14 mouse cellular contexts compared by ENCODE assay signal in the genomic region with DNA sequence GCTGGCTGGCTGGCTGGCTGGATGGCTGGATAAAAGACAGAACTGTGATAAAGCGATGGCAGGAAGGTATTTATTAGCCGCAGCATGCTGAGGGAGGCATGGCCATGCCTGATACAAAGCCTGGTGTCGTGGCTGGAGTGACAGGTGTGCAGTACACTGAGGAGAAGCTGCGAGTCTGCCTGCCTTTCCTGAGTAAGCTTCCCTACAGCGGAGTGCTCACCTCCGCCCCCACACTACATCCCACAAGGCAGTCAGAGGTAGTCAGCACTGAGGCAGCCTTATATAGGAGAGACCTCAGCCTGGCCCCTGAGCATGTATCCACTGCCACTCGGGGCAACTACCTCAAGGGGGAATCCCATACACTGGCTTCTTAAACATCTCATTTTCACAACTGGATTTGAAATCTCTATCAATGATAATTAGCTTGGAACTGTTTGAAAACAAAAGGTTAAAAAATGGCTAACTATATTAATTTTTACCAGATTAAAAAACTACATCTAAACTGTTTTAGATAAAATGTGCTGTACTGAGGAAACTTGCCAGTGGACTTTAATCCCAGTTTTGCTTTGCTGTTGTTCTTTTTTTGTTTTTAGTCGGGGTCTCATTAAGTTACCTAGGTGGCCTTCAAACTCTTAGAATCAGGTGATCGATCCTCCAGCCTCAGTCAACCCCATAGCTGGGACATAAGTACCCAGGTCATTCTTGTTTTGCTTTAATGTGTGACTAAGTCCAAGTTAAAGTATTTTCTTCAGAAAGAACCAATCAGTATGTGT. TPM values are rescaled to one million over a fixed set of nuclear protein-coding genes. Genes with fewer than 3 reads are reported as not detected.
DNase-seq lines count a peak whose midpoint lies in the region; ATAC-seq and TF ChIP-seq lines count a peak whose summit lies in the region.
"Had no signal": no experiment of that assay in that cellular context is flagged by ENCODE, and none has a peak within 500 bp of the region (broad histone marks: within the 10 kb centered on the region; RNA-seq: fewer than 3 reads in every experiment).

No protein-coding gene starts in this region.

- WGBS in midbrain, postnatal 0 days, result 71% methylated on average over 9 of the region's 9 CpGs

- peak; percentile 24 to 27 for DNase-seq in cerebellum, adult 18-20 months
- no peak for DNase-seq in cerebellum, postnatal 4 days (ENCODE audit: low spot score in 2 of 2)
- peak; percentile 34 to 49 for DNase-seq in left cerebral cortex, postnatal 25 days (ENCODE audit: low spot score in 2 of 2)
- no peak for DNase-seq in left cerebral cortex, adult 11 months (ENCODE audit: low spot score)
- peak; percentile 28 for DNase-seq in kidney, postnatal 10 days
- no peak for DNase-seq in adrenal gland, postnatal 25 days
- no peak for DNase-seq in midbrain, postnatal 0 days (ENCODE audit: low spot score)
- DNase-seq: adrenal gland, postnatal 10 days; heart, adult 18-20 months; layer of hippocampus, postnatal 36 days; lung, embryonic 14.5 days; spleen, adult 18-20 months had no signal

- H3K27me3 ChIP-seq in myocyte (ENCODE audit: control insufficient read depth, insufficient read depth, insufficient read length), result no peaks in the 10 kb centered on the region
- H3K27me3 ChIP-seq in midbrain, postnatal 0 days (ENCODE audit: insufficient read depth, low read length), result no peaks in the 10 kb centered on the region

- H3K27ac ChIP-seq in midbrain, postnatal 0 days (ENCODE audit: low read depth, low read length), result no peak overlapping the region

- no peak overlapping the region for H3ac ChIP-seq in myocyte (ENCODE audit: control insufficient read depth, insufficient read length)

- no peaks in the 10 kb centered on the region for H3K9me3 ChIP-seq in midbrain, postnatal 0 days (ENCODE audit: low read length)

- H3K79me2 ChIP-seq in myocyte (ENCODE audit: control insufficient read depth, insufficient read depth), result peaks cover 100% of the 10 kb centered on the region

- H3K4me1 ChIP-seq in midbrain, postnatal 0 days (ENCODE audit: insufficient read depth, low read length), result no peaks in the 10 kb centered on the region

- no peak for TF ChIP-seq CTCF in midbrain, postnatal 0 days (IDR thresholded peaks at IDR 0.05)

- no peak for TF ChIP-seq POLR2A in myocyte (IDR thresholded peaks at IDR 0.05; ENCODE audit: insufficient read length, low read depth)

- no peak overlapping the region for H3K4me2 ChIP-seq in myocyte (ENCODE audit: low read depth)
- no peak overlapping the region for H3K4me2 ChIP-seq in midbrain, postnatal 0 days (ENCODE audit: low read depth, low read length, poor library complexity, severe bottlenecking)
- H3K4me2 ChIP-seq: lung, embryonic 14.5 days; midbrain, embryonic 11.5 days had no signal

- no peak overlapping the region for H3K4me3 ChIP-seq in myocyte
- H3K4me3 ChIP-seq in midbrain, postnatal 0 days (ENCODE audit: low read depth, low read length), result no peak overlapping the region

- no peak for ATAC-seq in midbrain, postnatal 0 days (ENCODE audit: low FRiP score)

- peaks cover 3% of the 10 kb centered on the region for H3K36me3 ChIP-seq in myocyte (ENCODE audit: control insufficient read depth, insufficient read depth)
- H3K36me3 ChIP-seq in midbrain, postnatal 0 days (ENCODE audit: insufficient read depth, low read length), result no peaks in the 10 kb centered on the region

- intact Hi-C loops in left cerebral cortex, postnatal 25 days (cut with DNase I), result no loop called here

- no peak overlapping the region for H3K9ac ChIP-seq in midbrain, postnatal 0 days (replicated peaks; ENCODE audit: low read length, poor library complexity, severe bottlenecking)
- H3K9ac ChIP-seq: lung, embryonic 14.5 days had no signal

TF ChIP-seq in myocyte, 11 proteins besides CTCF, POLR2A, EP300 and RAD21:
- TF ChIP-seq USF1 (IDR thresholded peaks at IDR 0.05; ENCODE audit: low read depth) (no peak), MYOD1 (IDR thresholded peaks at IDR 0.05; ENCODE audit: control insufficient read depth in 1 of 3, insufficient read length in 2 of 3, low read depth in 2 of 3) (peak in 2 of 3 experiments; percentile 15 to 81), MYOG (IDR thresholded peaks at IDR 0.05; ENCODE audit: control insufficient read depth in 1 of 3, insufficient read depth in 1 of 3, insufficient read length in 2 of 3, low read depth in 2 of 3) (peak in 1 of 3 experiments; percentile 11)

RNA-seq across cellular contexts. Expression of a gene that starts 8.1 kb away (rescaled TPM):
- 10 to 100 TPM; 64.2 to 68.5 TPM for total RNA-seq in left cerebral cortex, postnatal 25 days (2021)
- polyA plus RNA-seq in myocyte (2012; fragmentation: generic; extraction: Trizol), result 14.1 TPM
- total RNA-seq in adrenal gland, postnatal 25 days (2021), result 40.5 and 49.8 TPM in 2 replicates
- total RNA-seq in midbrain, postnatal 0 days (2014; rRNA removed), result 74.2 and 76.4 TPM in 2 replicates
- 11.2 and 16.7 TPM in 2 replicates for polyA plus RNA-seq in midbrain, postnatal 0 days (2015; fragmentation: Nextera tagmentation; extraction: Ambion mirVana)

Comparison
In these comparisons a context has a peak if more than half of its experiments do, and no peak if none do; other contexts are left out.
1. DNase-seq: peak in cerebellum, adult 18-20 months (2 of 2), left cerebral cortex, postnatal 25 days (2 of 2) and kidney, postnatal 10 days (single experiment); none in cerebellum, postnatal 4 days (0 of 2), left cerebral cortex, adult 11 months (single experiment), adrenal gland, postnatal 25 days (single experiment) and midbrain, postnatal 0 days (single experiment).